Mouse (Mus musculus) limb, embryonic 12.5 days (tissue): ENCODE measurements at regions not wholly inside any gene's neighbourhood (a gene's known extent, or its start where the extent isn't known, plus 50 kb on each side); places are given as distances from the start of the nearest gene placed in this dataset.

Experiments used
- ATAC-seq: fragments of 200-750 bp; cut with Nextera tagmentation; 2 replicates; pipeline ENCODE4 v1.8.0; 2017; ENCODE audit warnings: low read depth, moderate TSS enrichment; ENCODE audit not compliant: insufficient number of reproducible peaks, insufficient read depth, low FRiP score, low TSS enrichment
- H3K27ac ChIP-seq: fragments of 300-500 bp; sonication (generic); 2 replicates; pipeline ENCODE4 v1.5.1; 2016; ENCODE audit warnings: mild to moderate bottlenecking, moderate library complexity
- H3K27me3 ChIP-seq: fragments of 300-500 bp; sonication (generic); 2 replicates; pipeline ENCODE4 v1.6.1; 2016; ENCODE audit warnings: mild to moderate bottlenecking, moderate library complexity
- H3K36me3 ChIP-seq: fragments of 300-500 bp; sonication (generic); 2 replicates; pipeline ENCODE4 v1.6.1; 2016; ENCODE audit warnings: mild to moderate bottlenecking, moderate library complexity
- H3K4me1 ChIP-seq: fragments of 300-500 bp; sonication (generic); replicated peaks from 2 replicates; pipeline ENCODE4 v1.6.1; 2016
- H3K4me2 ChIP-seq: fragments of 300-500 bp; sonication (generic); 2 replicates; pipeline ENCODE4 v1.6.1; 2016; ENCODE audit warnings: mild to moderate bottlenecking, moderate library complexity
- H3K4me3 ChIP-seq: fragments of 300-500 bp; sonication (generic); replicated peaks from 2 replicates; pipeline ENCODE4 v1.5.1; 2016; ENCODE audit warnings: mild to moderate bottlenecking
- H3K9ac ChIP-seq: fragments of 300-500 bp; sonication (generic); replicated peaks from 2 replicates; pipeline ENCODE4 v1.6.1; 2016; ENCODE audit warnings: mild to moderate bottlenecking, moderate library complexity
- H3K9me3 ChIP-seq: fragments of 300-500 bp; sonication (generic); 2 replicates; pipeline ENCODE4 v1.6.1; 2016; ENCODE audit warnings: mild to moderate bottlenecking, moderate library complexity
- WGBS: fragments of 180-500 bp; shearing (Covaris S2); methylation state at CpG from one replicate; pipeline ENCODE4 v1.1.7; 2016; 5-methylcytosine and 5-hydroxymethylcytosine counted together

DNA sequence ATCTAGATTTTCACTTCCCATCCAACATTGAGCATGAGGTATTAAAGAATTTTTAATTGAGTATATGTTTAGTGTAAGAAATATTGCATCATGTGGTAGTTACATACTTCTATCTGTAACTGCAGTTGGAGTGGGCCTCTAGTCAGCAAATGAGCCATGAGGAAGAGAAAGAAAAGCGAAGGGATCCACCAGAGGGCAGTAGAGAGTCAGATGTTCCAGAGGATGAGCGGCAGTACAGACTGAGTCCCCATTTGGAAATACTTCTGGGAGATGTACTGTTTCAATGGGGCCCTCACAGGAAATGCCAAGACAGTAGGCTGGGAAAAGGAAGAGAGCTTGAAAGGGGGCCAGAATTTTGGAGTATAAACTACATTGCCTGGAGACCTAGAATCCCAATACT, 221.2 kb downstream of the Myh15 start:
- no peak overlapping the region for H3K4me3 ChIP-seq
- ATAC-seq = no peak; the same call in 1 of the 2 replicates
- no peak overlapping the region for H3K27ac ChIP-seq
- WGBS = 4% methylated on average over 2 of the region's 2 CpGs
- H3K27me3 ChIP-seq = 0 out of 2 replicates have a peak, but pooled peaks cover 4% of the 10 kb centered on the region
- no peaks in the 10 kb centered on the region for H3K36me3 ChIP-seq
- H3K4me1 ChIP-seq = no peaks in the 10 kb centered on the region
- H3K9ac ChIP-seq = no peak overlapping the region
- no peaks in the 10 kb centered on the region for H3K9me3 ChIP-seq
- H3K4me2 ChIP-seq = no peak overlapping the region

DNA sequence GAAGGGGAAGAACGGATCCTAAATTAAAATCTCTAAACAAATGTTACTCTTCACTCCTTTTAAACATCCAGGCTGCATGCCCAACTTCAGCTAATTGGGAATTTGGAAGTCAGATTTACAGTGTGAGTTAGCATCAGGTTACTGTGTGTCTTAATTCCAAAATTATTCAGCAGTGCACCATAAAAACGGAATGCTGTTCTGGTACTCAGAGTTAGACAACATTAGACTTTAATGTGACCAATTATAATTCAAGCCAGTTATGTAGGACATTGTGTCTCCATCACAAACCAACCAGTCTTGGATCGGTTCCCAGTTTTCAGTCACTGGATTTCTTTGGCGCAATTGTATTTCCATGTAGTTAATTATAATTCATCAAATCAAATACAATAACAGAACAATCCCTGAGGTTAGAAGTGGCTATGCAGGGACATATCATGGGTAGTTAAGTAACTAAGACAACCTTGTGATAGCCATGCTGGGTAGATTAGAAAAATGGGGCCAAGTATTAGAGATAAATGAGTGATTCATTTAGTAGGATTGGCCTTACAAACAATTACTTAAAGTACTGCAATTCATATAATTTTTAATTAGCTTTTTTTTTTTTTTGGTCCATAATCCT, 230.9 kb downstream of the Myh15 start:
- 0 out of 2 replicates have a peak, but pooled peaks cover 3% of the 10 kb centered on the region for H3K4me1 ChIP-seq
- WGBS = 52% methylated on average over 4 of the region's 4 CpGs
- no peak overlapping the region for H3K4me3 ChIP-seq
- no peaks in the 10 kb centered on the region for H3K27me3 ChIP-seq
- no peak overlapping the region for H3K4me2 ChIP-seq
- no peaks in the 10 kb centered on the region for H3K9me3 ChIP-seq
- no peak overlapping the region; the same call in 1 of the 2 replicates for H3K27ac ChIP-seq
- H3K36me3 ChIP-seq = no peaks in the 10 kb centered on the region
- ATAC-seq = peak; percentile 24; the same call in 1 of the 2 replicates
- no peak overlapping the region for H3K9ac ChIP-seq

DNA sequence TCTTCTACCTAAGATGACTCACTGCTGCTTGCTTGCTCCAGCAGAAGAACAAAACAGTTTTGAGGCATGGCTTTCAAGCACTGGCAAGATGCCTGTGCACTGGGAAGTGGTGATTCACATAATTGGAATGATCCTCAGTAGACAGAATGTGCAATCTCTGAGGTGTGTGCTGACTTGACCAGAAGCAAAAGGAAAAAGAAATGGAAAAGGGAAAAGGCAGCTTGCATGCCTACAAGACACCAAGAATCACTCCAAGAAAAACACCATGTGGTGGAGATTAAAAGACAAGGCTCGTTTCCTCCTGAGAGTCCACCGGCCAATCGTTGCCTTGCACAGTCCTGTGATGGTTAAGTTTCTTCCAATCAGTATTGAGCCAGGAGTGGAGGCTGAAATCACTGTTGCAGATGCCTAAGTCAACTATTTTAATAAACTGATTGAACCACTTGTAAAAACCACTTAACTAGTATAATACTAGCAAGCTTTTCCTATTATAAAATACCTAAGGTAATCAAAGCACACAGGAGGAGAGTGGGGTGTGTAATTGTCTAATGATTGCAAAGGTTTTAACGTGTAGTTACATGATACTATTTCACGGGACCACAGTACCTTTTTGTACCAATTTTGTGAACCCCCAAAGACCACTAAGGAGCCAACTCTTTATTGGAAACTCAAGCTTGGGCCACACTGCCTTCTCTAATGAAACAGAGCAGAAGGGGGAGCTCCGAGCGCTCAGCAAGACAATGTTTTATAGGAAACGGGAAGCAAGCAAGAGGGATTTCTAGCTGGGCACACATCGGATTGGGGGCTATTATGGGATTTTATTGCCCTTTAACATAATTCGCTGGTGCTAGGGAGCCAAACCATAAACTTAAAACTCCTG, 232.2 kb downstream of the Myh15 start:
- 0 out of 2 replicates have a peak, but pooled peaks cover 3% of the 10 kb centered on the region for H3K4me1 ChIP-seq
- H3K36me3 ChIP-seq = no peaks in the 10 kb centered on the region
- ATAC-seq = peak; percentile 82
- H3K9me3 ChIP-seq = no peaks in the 10 kb centered on the region
- WGBS = 44% methylated on average over 10 of the region's 10 CpGs
- no peaks in the 10 kb centered on the region for H3K27me3 ChIP-seq
- no peak overlapping the region for H3K4me2 ChIP-seq
- H3K9ac ChIP-seq = no peak overlapping the region
- H3K4me3 ChIP-seq = no peak overlapping the region
- H3K27ac ChIP-seq = peak overlapping the region; percentile 50; the same call in 1 of the 2 replicates

DNA sequence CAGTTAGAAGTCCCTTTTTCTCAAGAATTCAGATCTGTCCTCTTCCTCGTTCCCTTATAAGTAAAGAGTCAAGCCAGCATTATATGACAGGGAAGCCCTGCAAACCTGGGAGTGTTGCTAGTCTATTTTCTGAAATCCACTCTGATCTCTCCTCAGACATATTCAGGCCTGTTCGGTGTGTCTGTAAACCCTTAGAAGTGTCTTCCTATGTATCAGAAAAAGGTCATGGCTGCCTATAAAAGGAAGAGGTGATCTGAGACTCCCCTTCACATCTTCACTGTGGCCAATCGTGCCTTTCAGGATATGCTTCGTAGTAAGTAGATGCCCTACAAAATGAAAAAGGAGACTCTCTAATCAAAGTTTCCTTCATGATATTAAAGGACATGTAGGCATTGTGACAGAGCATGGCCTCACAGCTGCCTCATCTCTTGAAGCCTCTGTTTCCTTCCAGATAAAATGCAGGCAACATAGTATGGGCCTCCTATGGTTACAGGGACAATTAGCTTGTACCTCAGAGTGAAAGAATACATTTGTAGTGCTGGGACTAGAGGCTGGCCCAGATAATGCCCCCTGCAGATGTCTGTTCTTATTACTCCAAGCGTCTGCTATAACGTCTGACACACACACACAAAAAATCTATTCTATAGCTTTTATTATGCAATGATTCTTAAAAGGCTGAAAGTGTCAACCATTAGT, 246.5 kb downstream of the Myh15 start:
- Histone ChIP-seq H3K9me3 (no peaks in the 10 kb centered on the region), H3K36me3 (no peaks in the 10 kb centered on the region), H3K27me3 (no peaks in the 10 kb centered on the region), H3K27ac (no peak overlapping the region), H3K4me3 (no peak overlapping the region), H3K9ac (no peak overlapping the region), H3K4me1 (no peaks in the 10 kb centered on the region), H3K4me2 (no peak overlapping the region)
- no peak for ATAC-seq
- WGBS = 80% methylated on average over 6 of the region's 6 CpGs

DNA sequence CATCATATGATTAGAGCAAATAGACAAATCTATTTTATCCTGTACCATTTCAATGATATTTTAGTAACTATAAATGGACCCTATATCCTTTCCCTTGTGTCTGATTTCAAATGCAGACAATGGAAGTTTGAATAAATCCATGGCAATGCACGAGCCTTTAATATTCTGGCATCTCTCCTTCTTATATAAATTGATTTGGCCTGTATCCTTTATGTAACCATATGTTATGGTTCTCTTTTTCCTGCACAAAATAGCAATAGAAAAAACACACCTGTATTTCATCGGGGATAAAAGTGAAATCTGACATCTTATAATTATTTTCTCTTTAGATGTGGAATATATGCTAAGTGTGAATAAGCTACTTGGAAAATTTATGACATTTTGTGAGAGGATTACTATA, 247.1 kb downstream of the Myh15 start:
- H3K9ac ChIP-seq = no peak overlapping the region
- no peaks in the 10 kb centered on the region for H3K4me1 ChIP-seq
- ATAC-seq = no peak
- no peak overlapping the region for H3K4me2 ChIP-seq
- no peaks in the 10 kb centered on the region for H3K27me3 ChIP-seq
- H3K36me3 ChIP-seq = no peaks in the 10 kb centered on the region
- WGBS = 71% methylated on average over 2 of the region's 2 CpGs
- no peaks in the 10 kb centered on the region for H3K9me3 ChIP-seq
- H3K27ac ChIP-seq = no peak overlapping the region
- H3K4me3 ChIP-seq = no peak overlapping the region

DNA sequence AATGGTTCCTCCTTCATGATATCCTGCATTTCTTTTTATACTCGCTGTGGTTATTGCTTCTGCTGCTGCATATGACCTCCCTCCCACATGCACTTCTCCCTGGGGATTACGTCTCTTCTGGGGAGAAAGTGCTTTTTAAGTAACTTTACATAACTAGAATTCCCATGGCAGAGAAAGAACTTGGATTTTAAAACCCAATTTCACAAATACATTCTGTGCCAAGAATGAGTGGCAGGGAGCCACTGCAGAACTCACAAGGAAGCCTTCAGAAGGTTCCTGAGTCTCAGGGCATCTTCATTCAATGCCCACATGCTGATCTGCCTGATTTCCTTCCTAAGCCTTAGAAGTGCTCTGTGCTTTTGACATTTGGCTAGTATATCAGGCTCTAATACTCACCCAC, 259.8 kb downstream of the Myh15 start:
- Histone ChIP-seq H3K4me1 (no peaks in the 10 kb centered on the region), H3K27me3 (no peaks in the 10 kb centered on the region), H3K27ac (no peak overlapping the region), H3K4me2 (no peak overlapping the region), H3K4me3 (no peak overlapping the region), H3K36me3 (no peaks in the 10 kb centered on the region), H3K9ac (no peak overlapping the region), H3K9me3 (no peaks in the 10 kb centered on the region)
- no peak for ATAC-seq
- 85% methylated on average over 2 of the region's 2 CpGs for WGBS

DNA sequence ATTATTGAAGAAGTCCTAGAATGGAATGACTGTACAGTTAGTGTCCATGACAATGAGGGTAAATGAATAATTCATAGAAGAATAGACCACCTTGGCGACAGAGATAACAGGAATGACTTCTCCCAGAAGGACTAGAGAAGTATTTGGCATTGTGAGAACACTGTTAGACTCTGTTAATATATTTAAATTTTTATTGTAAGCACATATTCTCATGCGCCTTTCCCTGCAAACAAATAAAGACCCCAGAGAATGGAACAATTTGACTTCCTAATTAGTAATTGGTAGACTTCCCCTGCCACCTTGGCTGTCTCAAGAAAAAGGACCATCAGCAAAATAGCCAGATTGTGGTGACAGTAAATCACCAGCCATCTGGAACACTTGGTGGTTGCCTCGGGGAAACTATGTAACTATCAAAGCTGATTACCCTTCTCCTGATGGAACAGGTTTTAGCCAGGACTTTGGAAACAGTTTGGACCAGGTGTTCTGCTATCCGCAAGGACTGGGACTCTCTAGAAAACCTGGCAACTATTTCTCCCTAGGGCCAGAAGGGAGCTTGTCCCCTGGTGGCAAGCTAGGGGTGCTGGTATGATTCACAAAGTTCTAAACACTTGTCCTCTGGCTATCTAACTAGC, 261.9 kb downstream of the Myh15 start:
- no peaks in the 10 kb centered on the region for H3K27me3 ChIP-seq
- H3K36me3 ChIP-seq = no peaks in the 10 kb centered on the region
- H3K4me1 ChIP-seq = no peaks in the 10 kb centered on the region
- no peak overlapping the region for H3K4me2 ChIP-seq
- WGBS = 57% methylated on average over 4 of the region's 4 CpGs
- no peak overlapping the region for H3K4me3 ChIP-seq
- ATAC-seq = no peak
- no peak overlapping the region for H3K27ac ChIP-seq
- H3K9me3 ChIP-seq = no peaks in the 10 kb centered on the region
- H3K9ac ChIP-seq = no peak overlapping the region

DNA sequence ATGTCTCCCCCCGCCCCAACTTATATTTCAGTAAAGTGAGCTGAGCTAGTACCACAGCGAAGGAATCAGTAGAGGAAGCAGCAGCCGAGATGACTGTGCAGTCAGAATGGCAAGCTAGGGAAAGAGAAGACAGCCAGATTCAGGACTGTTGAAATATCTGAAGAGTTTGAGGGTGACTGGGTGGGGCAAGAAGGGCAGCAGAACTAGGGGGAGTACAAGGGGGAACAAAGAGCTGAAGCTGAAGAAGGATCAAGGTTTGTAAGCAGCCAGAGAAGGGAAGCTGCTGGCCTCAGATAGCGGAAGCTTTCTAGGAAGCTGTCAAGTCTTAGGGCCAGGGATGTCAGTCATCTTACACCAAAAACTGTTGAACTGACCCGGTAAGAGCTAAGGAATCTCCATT, 262.5 kb downstream of the Myh15 start:
- WGBS = 80% methylated on average over 5 of the region's 5 CpGs

DNA sequence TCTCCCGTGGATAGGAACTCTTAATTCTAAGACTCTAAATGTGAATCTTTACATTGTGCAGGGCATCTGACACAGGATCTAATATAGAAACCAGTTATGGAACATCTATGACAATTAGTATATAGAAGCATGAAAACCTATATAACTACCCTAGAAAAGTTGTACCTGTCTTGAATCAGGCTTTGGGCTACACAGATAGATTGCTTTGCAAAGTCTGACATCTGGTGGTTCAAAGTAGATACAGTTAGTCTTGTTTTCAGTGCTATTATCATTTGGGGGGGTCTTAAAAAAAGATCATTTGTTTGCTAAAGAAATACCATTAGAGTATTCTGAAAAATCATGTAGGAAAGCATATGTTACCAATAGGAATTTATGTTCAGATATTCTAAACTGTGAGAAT, 264.7 kb downstream of the Myh15 start:
- WGBS = 74% methylated on average over 1 of the region's 1 CpGs
- no peak for ATAC-seq
- no peak overlapping the region for H3K9ac ChIP-seq
- H3K4me3 ChIP-seq = no peak overlapping the region
- H3K9me3 ChIP-seq = no peaks in the 10 kb centered on the region
- H3K27ac ChIP-seq = no peak overlapping the region
- no peaks in the 10 kb centered on the region for H3K36me3 ChIP-seq
- no peak overlapping the region for H3K4me2 ChIP-seq
- H3K27me3 ChIP-seq = no peaks in the 10 kb centered on the region
- no peaks in the 10 kb centered on the region for H3K4me1 ChIP-seq

More for the DNA sequence above, 262.5 kb downstream of the Myh15 start:
- Histone ChIP-seq H3K4me3 (no peak overlapping the region), H3K36me3 (no peaks in the 10 kb centered on the region), H3K9me3 (no peaks in the 10 kb centered on the region), H3K4me2 (no peak overlapping the region), H3K27ac (no peak overlapping the region), H3K27me3 (no peaks in the 10 kb centered on the region), H3K9ac (no peak overlapping the region), H3K4me1 (no peaks in the 10 kb centered on the region)
- ATAC-seq = no peak

DNA sequence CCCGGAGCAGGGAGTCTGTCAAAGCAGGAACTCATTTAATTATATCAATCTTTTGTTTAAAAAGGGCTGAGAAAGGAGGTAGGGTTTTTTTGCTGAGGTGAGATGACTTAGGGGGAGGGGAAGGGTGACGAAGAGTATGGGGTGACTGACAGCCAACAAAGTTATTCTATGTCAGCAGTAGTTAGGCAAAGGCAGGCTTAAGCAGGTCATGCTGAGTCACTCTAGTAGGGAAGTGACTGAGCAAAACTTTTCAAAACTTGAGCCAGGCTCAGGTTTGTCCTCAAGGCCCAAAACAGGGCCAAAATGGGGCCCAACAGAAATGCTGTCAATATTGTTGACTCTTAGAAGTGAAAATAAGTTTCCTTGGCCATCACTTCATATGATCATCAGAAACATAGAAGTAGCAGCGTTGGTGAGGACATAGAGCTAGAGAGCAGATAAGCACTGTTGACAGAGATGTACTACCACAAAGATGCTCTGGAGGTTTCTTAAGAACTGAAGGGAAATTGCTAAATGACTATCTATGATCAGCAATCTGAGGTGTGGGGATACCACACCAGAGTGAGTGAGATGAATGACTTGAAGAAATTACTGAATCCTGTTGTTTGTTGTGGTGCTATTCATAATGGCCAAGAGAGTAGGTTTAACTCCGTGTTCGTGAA, 273.6 kb downstream of the Myh15 start:
- Histone ChIP-seq H3K36me3 (no peaks in the 10 kb centered on the region), H3K9me3 (no peaks in the 10 kb centered on the region), H3K27me3 (no peaks in the 10 kb centered on the region), H3K4me1 (peaks cover 8% of the 10 kb centered on the region), H3K4me2 (no peak overlapping the region), H3K27ac (no peak overlapping the region), H3K4me3 (no peak overlapping the region), H3K9ac (no peak overlapping the region)
- WGBS = 86% methylated on average over 5 of the region's 5 CpGs
- ATAC-seq = no peak
